Mouse (Mus musculus): ENCODE measurements around the gene Zfp655. TPM values are rescaled to one million over a fixed set of nuclear protein-coding genes. Genes with fewer than 3 reads are reported as not detected.
"Not testable (repeated sequence)": the region's sequence is repeated elsewhere in the genome, so short reads cannot be mapped to it uniquely, and the experiment has no call there.

Gene Zfp655
- total RNA-seq (2022), result 10 to 100 TPM; 29.7 to 30.8 (median 30.4) TPM

DNA sequence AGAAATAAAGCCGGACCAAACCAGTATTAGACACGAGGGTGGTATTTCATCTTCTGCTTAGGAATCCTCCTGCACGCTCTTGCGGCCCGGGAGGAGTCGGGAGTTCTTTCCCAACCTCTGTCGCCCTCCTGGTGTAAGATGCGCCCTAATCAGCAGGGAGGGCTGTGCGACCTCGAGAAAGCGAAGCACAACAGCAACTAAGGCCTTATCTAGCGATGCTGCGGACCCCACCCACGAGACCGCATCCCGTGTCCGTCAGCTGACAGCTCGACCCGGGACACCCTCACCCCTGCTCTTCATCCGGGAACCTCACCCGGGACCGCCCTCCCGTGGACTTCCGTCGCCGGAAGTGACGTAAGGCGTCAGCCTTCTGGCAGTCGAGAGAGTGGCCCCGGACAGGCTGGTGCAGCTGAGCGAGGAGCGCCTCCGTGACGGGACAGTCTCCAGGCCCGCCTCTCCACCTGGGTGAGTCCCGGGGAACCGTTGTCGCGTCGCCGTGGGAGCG lies at the start of gene Zfp655:
TSS of gene Zfp655 (plus strand) at position 349 of the 505 bp plus-strand sequence.
- DNase-seq (ENCODE audit: low spot score in 2 of 2), result peak; percentile 96 to 97

DNA sequence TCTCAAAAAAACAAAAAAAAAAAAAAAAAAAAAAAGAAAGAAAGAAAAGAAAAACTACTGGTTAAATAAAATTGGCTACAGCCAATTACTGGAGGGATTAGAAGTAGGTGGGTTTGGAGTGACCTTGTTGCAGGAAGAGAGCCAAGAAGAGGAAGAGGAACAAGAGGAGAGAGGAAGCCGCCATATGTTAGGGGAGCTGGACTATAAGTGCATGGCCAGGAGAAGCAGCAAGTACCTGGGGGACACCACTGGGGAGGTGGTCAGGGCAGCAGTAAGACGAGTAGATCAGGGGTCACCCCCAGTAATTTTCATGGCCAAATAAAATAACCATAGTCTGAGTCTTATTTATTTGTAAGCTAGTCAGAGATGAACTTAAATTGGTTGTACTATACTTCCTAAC lies 46.3 kb upstream of the Zfp655 start:
- no peak for DNase-seq (ENCODE audit: low spot score in 2 of 2)

DNA sequence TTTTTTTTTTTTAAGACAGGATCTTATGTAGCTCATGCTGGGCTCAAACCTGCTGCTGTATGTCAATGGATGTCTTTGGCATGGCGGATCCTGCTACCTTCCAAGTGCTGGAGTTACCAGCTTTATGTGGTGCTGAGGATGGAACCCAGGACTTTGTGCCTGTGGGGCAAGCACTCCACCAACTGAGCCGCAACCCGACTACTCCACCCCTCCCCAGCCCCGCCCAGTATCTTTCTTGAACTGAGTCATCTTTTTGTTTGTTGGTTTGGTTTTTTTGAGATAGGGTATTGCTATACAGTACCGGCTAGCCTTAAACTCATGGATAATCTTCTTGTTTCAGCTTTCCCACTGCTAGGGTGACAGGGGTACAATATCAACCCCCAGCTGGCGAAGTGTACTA lies 42.1 kb upstream of the Zfp655 start:
- no peak for DNase-seq (ENCODE audit: low spot score in 2 of 2)

DNA sequence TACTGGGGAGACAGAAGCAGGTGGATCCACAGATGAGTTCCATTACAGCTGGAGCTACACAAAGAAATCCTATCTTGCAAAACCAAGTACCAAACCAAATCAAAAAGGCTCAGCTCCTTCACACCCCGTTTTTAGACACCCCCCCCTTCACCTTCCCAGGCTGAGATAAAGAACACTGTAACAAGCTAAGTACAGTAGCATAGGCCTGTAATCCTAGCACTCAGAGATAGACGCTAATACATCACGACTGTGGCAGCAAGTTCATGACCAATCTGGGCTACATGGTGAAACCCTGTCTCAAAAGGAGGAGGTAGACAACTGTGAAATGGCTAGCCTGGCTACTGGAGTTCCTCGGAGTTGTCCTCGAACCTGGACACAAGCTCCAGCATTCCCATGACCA lies 41.1 kb upstream of the Zfp655 start:
- no peak for DNase-seq (ENCODE audit: low spot score in 2 of 2)

DNA sequence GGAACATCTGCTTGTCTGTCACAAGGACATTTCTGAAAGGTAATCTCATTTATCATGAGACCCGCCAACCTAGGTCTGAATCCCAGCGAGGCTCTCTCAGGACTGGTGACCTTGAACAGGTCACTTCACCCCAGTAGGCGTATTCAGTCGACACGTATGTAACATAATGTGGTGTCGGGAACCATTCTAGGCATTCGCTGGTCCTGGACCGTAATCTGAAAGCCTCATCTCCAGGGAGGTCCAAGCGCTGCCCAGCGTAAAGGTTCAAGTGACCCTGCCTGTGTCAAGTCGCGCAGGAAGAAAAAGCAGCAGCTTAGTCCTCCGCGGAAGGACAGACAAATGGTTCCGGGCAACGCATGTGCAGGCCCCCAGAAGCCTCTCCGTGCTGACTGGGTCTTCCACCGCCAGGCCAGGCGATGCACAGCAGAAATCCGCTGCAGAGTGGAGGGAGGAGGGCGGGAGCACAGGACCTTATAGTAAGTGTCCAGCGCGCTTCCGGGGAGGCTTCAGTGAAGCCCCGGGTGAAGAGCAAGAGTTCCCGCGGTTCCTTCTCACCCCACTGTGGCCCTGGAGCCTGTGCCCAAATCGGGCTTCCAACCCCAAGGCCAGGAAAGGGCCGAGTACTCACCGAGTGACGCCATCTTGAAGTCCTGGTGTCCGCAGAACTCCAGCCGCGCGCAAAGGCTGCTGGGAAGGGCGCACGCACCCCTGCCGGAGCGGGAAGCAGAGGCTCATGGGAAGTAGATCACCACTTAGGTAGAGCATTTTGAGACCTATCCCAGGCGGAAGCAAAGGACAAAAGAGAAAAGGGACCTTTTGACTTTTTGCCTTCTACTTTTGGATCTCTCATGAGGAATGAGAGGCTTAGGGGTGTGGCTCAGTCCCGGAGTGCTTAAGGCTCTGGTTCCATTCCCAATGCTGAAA lies 40.4 kb upstream of the Zfp655 start:
- peak; percentile 85 to 89 for DNase-seq (ENCODE audit: low spot score in 2 of 2)

DNA sequence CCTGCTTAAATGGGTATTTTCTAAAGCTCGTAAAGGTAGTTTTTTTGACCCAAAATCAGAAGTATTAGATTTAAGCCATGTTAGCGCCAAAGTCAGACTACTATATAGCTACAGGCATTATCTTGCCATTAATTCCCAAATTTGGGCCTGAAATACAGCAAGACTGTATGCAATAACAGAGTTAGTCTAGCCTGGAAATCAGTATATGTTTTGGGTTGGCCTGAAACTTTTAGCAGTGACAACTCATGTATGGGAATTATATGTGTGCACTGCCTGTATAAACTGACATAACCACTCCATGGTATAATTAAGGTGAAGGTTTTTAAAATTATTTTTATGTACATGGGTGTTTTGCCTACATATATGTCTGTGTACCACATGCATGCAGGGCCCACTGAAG lies 39.6 kb upstream of the Zfp655 start, which contains the start of gene Atp5j2:
TSS of gene Atp5j2 (minus strand) at position 101 of the 400 bp plus-strand sequence.
- DNase-seq (ENCODE audit: low spot score in 2 of 2), result no peak

DNA sequence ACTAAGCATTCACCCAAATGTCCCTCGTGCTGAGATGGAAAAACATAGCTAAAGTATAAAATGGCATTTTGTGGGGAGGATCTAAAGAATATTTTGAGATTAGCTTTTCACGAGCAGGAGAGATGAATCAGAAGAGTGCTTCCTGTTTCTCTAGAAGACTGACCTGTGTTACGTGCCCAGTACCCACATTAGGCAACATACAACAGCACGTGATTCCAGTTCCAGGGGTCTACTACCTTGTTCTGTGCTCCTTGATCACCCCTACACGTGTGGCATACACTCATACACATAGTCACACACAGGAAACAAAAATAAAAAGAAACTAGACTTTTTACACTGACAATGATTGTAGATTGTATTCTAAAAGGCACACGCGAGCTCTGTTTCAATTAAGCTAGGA lies 31.1 kb upstream of the Zfp655 start:
- no peak for DNase-seq (ENCODE audit: low spot score in 2 of 2)

DNA sequence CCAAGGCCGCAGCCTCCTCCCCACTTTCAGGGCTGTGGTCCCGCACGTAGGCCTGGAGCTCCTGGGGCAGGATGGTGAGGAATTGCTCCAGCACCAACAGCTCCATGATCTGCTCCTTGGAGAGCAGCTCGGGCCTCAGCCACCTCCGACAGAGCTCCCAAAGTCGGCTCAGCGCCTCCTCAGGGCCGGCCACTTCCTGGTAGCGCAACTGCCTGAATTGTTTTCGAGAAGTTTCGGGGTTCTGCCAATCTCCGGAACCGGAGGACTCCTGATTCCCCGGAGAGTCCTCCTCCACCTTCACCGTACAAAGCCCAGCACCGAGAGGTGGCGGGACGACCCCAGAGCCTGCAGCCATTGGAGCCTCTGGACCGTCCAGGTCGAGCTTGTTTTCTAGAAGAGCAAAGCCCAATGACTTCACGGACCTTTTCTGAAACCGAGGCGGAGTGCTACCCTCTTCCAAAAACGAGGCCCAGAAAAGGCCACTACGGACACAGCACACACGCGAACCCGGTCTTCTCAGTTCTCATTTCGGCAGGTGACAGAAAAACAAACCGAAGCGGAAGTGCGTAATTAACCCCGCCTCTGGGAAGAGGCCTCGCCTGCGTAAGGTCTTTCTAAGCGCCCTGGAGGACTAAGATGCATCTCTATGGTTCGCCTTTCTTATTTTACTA lies 30.1 kb upstream of the Zfp655 start, which contains the start of gene Zkscan14:
TSS of gene Zkscan14 (minus strand) at position 548 of the 671 bp plus-strand sequence.
- peak; percentile 59 to 71 for DNase-seq (ENCODE audit: low spot score in 2 of 2)

DNA sequence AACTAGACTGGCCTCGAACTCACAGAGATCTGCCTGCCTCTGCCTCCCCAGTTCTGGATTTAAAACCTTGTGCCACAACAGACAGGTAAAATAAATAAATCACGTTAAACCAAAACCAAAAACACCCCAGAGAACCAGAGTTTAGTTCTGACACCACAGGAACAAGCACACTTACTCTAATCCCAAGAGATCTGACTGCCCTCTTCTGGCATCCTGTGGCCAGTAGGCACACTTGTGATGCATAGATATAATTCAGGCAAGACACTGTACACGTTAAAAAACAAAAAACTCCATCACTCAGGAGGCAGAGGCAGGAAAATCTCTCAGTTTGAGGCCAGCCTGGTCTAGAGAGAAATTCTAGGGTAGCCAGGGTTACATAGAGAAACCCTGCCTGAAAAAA lies 29.1 kb upstream of the Zfp655 start:
- DNase-seq (ENCODE audit: low spot score in 2 of 2), result no peak

DNA sequence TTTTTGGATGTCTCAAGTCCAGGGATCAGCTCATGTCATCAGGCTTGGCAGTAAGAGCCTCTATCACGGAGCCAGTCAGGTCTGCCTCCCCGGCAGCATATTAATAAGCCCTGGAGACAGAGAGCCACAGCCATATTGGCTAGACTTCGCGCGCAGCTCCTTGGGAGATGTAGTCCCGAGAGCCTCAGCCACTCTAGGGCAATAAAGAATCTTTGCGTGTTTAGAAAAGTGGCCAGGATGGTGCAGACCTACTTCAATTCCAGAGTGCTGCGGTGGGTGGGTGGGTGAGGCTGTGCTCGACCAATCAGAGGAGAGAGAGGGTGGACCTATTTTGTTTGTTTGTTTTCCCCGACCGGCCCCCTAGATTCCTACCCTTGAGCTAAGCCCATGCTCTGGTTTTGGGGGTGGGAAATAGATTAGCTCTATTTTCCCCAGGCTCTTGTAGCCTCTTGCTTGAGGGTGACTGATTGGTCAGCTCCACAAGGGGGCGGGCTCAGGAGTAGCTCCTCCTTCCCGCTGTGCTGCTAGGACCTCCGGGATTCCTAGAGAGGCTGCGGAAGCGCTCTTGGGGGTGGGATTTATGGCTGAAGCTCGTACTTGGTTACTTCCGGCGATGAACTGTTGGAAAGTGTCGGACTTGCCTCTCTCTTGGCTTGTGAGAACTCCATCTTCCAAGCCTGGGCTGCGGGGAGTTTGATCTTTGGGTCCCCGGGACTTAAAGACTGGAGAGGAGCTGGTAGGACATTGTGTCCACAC lies 27.4 kb upstream of the Zfp655 start, which contains the start of gene Zkscan5:
TSS of gene Zkscan5 (plus strand) at position 627 of the 756 bp plus-strand sequence.
- peak; percentile 99 for DNase-seq (ENCODE audit: low spot score in 2 of 2)

DNA sequence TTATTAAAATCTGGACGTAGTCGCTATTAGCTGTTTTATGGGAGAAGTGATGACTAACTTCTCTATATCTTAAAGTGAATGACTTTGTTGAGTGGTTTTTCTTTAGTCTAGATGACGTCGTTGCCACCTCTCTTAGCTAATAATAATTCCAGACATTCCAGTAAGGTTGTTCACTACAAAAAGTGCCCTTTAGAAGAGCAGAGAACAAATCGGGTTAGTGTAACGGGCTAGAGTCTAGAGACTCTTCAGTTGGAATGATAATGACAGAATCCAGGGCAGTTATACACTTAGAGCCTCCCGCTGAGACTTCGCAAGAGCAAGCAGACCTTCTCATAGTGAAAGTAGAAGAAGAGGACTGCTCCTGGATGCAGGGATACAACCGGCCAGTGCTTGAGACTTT lies 26.5 kb upstream of the Zfp655 start:
- no peak for DNase-seq (ENCODE audit: low spot score in 2 of 2)

DNA sequence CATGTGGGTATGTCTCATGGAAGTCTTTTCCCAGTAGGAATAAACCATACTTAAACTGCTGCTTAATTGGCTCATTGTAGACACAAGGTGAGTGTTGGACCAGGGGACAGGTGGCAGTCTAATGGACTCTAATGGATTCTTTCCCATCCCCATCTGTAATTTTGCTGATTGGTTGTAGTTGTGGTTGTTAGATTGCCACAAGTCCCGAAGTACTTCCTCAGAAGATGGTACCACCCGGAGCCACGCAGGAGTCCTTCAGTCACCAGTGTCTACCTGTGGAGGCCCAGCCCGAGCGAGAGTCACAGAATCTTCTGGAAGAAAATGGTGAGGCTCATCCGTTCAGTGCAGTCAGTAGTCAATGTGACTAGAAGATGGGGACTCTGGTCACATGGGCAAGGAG lies 24.1 kb upstream of the Zfp655 start:
- no peak for DNase-seq (ENCODE audit: low spot score in 2 of 2)

DNA sequence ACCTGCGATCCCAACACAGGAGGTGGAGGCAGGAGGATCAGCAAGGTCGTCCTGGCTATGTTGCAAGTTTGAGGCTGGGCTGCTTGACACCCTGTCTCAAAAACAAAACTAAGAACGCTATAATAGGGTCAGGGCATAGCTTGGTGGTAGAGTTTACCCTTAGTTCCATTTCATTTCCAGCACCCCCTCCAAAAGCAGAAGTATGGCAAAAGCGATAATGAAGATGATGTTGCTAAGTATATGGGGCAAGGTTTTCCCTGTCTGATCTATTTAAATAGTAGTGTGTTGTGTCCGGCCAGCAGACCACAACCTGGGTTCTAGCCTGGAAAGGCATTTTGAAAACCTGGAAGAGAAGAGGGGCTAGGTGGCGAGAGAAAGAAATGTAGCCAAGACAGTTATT lies 23.6 kb upstream of the Zfp655 start:
- DNase-seq (ENCODE audit: low spot score in 2 of 2), result no peak

DNA sequence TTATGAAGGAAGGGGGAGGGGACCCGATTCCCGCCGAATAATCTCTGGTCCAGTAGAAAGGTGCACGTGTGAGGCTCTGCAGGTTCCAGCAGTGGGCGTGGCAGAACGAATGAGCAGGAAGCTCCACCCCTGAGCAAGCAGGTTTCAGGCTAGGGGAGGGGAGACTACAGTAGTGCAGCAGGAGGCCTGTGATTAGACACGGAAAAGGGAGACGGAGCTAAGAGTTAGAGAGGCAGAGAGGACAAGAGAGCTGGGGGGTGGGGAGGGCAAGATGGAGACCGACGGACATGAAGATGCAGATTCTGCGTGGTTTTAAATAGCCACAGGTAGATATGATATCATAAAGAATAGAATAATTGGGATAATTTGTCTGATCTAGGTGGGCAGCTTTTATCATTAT lies 23.1 kb upstream of the Zfp655 start:
- DNase-seq (ENCODE audit: low spot score in 2 of 2), result not testable (repeated sequence)

DNA sequence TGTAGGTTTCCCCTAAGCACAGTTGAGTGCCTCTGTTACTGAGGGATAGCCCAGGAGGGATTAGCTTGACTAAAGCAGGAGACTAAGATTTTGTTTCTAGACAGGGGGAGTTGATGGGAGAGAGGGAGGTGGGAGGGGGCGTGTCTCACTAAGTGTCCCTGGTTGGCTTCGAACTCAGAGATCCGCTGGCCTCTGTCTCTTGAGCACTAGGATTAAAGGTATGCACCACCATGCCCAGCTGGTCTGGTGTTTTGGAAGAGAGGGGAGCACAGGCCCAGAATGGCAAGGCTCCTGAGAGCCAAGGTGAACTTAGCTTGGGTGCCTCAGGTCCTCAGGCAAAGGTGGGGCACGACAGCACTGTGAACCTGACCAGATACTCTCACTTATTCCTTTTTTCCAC lies 20.2 kb upstream of the Zfp655 start:
- DNase-seq (ENCODE audit: low spot score in 2 of 2), result no peak

DNA sequence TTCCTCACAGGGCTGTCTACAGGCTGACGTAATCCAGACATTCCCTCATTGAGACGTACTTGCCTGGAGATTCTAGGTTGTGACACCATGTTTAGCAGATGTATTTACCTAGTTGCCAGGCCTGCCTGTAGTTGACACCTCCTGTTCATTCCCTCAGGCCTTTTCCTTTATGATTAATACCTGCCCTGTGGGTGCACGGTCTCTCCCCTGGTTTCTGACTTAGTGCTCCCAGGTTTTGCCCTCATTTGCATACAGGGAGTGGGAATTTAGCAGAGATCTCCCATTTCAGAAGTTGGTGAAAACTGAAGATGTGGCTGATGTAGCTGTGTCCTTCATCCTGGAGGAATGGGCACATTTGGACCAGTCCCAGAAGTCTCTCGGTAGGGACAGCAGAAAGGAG lies 19.3 kb upstream of the Zfp655 start:
- no peak for DNase-seq (ENCODE audit: low spot score in 2 of 2)

DNA sequence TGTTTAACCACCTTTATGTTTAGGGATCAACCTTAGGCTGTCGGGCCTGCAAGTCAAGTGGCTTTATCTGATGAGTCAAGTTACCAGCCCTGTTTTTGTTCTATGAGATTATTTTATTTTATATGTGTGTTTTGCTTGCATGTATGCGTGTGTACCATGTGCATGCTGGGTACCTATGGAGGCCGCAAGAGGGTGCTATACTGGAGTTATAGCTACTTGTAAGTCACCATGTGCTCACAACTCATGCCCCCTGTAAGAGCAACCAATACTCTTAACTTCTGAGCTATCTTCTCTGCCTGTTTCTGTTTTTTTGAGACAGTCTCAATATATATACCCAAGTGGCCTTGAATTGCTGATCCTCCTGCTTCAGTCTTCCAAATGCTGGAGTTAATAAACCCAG lies 18.0 kb upstream of the Zfp655 start:
- DNase-seq (ENCODE audit: low spot score in 2 of 2), result no peak

DNA sequence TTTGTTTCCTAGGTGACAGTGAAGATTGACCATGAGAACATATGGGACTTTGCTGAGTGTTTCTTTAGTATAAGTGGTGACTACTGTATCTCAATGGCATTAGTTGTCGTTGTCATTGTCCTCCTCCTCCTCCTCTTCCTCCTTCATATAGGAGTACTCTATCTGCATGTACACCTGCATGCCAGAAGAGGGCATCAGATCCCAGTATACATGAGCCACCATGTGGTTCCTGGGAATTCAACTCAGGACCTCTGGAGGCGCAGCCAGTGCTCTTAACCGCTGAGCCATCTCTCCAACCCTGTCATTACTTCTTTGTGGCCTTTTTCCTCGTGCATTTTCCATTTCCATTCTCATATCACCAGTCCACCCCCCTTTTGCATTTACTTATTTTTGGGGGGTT lies 16.8 kb upstream of the Zfp655 start:
- DNase-seq (ENCODE audit: low spot score in 2 of 2), result no peak

DNA sequence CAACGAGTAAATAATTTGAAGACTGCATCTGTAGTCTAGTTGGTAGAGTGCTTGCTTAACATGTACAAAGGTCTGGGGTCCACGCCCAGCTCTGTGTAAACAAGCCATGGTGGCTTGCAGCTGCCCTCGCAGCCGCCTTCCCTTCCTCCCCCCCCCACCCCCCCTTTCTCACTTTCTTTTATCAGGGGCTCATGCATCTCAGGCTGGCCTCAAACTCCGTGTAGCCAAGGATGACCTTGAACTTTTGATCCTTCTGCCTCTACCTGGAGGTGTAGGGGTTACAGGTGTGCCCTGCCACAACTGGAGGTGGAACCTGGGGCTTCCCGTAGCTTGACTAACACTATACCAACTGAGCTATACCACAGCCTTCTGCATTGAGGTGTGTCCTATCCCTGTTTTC lies 13.8 kb upstream of the Zfp655 start:
- no peak for DNase-seq (ENCODE audit: low spot score in 2 of 2)

DNA sequence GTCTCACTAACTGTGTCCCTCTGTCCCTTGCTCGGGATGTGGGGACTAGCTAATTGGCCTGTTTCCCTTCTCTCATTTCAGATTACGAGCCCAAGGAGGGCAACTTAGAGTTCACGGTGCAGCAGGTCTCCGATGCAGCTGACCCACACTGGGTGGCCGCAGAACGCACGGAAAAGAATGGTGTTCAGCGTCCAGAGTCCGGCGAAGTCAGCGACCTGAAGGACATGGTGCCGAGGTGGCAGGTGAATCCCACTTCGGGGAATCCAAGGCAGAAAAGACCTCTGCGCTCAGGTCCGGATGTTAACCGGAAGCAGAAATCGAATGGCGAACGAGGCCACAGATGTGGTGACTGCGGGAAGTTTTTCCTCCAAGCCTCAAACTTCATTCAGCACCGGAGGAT lies 13.3 kb upstream of the Zfp655 start:
- DNase-seq (ENCODE audit: low spot score in 2 of 2), result no peak

DNA sequence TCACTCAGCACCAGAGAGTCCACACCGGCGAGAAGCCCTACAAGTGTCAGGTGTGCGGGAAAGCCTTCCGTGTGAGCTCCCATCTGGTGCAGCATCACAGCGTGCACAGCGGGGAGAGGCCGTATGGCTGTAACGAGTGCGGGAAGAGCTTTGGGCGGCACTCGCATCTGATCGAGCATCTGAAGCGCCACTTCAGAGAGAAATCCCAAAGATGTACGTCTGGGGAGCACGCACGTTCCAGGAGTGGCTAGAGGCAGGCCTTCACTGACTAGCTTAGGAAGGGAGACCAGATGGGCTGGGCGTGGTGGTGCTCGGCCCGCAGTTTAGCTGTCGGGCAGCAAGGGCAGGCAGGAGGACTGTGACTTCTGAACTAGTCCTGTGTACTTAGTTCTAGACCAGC lies 12.8 kb upstream of the Zfp655 start:
- DNase-seq (ENCODE audit: low spot score in 2 of 2), result no peak

DNA sequence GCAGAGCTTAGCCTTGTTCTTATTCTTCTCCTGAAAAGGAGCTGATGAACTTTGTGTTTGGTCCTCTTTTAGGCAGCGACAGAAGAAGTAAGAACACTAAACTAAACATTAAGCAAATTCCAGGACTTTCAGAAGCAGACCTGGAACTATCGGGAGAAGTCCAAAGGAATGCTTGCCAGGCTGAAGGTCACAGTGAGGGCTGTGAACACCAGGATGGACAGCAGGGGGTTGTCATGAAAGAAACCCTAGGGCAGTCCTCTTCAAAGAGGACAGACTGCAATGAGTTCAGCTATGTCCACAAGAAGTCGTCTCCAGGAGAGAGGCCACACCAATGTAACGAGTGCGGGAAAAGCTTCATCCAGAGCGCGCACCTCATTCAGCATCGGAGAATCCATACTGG lies 11.5 kb upstream of the Zfp655 start:
- DNase-seq (ENCODE audit: low spot score in 2 of 2), result no peak

All from layer of hippocampus, adult 8-10 months (tissue).